Mouse (Mus musculus): ENCODE data around the gene Ephb6. TPM values are rescaled to one million over a fixed set of nuclear protein-coding genes. Genes with fewer than 3 reads are reported as not detected.

Gene Ephb6
- polyA plus RNA-seq, 1 experiment from 2014 or later: 11.9 TPM

DNA sequence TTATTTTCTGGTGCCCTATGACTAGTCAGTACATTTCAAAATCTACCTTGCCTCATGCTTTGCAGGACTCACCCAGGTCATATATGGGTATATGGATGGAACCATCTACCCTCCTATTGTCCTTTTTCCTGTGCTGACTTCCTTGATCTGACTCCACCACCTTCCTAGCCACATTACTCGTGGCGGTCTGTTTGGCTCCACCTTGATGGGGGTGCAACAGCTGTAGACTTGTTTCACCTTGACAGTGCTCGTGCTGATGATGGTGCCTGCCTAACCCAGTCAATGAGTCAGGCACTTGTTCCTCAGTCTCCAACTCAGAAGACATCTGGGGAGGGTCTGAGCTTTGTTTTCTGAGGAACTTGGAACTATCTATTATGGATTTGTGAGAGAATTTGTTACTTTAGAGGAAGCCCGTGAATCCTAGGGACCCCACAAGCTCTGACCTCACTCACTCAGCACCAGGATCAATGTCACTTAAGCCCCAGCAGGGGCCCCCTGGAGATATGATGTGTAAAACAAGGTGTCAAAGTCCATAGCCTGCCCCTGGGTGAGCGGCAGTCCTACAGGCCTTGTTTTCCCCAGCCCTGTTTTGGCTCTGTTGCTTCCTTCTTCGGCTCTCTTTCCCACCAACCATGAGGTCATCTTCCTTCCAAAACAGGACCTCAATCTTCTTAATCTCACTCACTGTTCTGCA, 36.0 kb downstream of the Ephb6 start:
- Histone ChIP-seq H3K27me3 (ENCODE audit: insufficient read depth, low read length) (no peaks in the 10 kb centered on the region), H3K4me1 (replicated peaks; ENCODE audit: insufficient read depth, low read length) (no peaks in the 10 kb centered on the region), H3K9ac (ENCODE audit: low read depth, low read length) (no peak overlapping the region), H3K9me3 (replicated peaks; ENCODE audit: low read length) (no peaks in the 10 kb centered on the region), H3K4me3 (replicated peaks; ENCODE audit: low read depth, low read length) (no peak overlapping the region), H3K4me2 (ENCODE audit: low read length) (no peak overlapping the region), H3K36me3 (ENCODE audit: insufficient read depth, low read length) (no peaks in the 10 kb centered on the region), H3K27ac (no peak overlapping the region)
- no peak for ATAC-seq (replicated peaks; ENCODE audit: low FRiP score, low read depth)
- 82% methylated on average over 6 of the region's 6 CpGs for WGBS
- TF ChIP-seq CTCF (IDR thresholded peaks at IDR 0.05; ENCODE audit: low read depth): no peak
- DNase-seq (ENCODE audit: low spot score): no peak

- Histone ChIP-seq H3K9me3 (replicated peaks; ENCODE audit: low read length) (no peaks in the 10 kb centered on the region), H3K9ac (ENCODE audit: low read depth, low read length) (no peak overlapping the region), H3K27me3 (ENCODE audit: insufficient read depth, low read length) (no peaks in the 10 kb centered on the region), H3K4me3 (replicated peaks; ENCODE audit: low read depth, low read length) (no peak overlapping the region), H3K36me3 (ENCODE audit: insufficient read depth, low read length) (no peaks in the 10 kb centered on the region), H3K27ac (no peak overlapping the region), H3K4me1 (replicated peaks; ENCODE audit: insufficient read depth, low read length) (no peaks in the 10 kb centered on the region), H3K4me2 (ENCODE audit: low read length) (no peak overlapping the region)
- no peak for DNase-seq (ENCODE audit: low spot score)
- TF ChIP-seq CTCF (IDR thresholded peaks at IDR 0.05; ENCODE audit: low read depth): no peak
- no peak for ATAC-seq (replicated peaks; ENCODE audit: low FRiP score, low read depth)
- 75% methylated on average over 4 of the region's 4 CpGs for WGBS
Observed at GRCm38 (mm10) chr6:41642765-41643164, 37.5 kb downstream of the Ephb6 start.

DNA sequence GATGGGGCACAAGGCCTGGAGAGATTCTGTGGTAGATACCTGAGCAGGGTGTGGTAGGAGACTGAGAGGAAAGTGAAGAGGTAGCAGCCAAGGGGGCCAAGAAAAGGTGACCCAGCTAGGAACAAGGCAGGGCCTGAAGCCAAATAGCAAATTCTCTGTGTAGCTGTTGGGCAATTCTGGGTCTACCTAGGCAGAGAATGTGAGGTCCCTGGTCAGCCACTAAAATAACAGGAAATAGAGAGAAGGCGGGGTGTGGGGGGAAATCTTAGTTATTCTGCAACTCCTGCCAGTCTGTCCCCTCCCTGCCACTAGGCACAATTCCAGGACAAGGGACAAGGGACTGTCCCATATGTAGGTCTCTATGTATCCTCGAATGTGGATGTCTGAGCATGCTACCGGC, 37.9 kb downstream of the Ephb6 start:
- no peak for TF ChIP-seq CTCF (IDR thresholded peaks at IDR 0.05; ENCODE audit: low read depth)
- Histone ChIP-seq H3K4me1 (replicated peaks; ENCODE audit: insufficient read depth, low read length) (no peaks in the 10 kb centered on the region), H3K36me3 (ENCODE audit: insufficient read depth, low read length) (no peaks in the 10 kb centered on the region), H3K27ac (no peak overlapping the region), H3K4me2 (ENCODE audit: low read length) (no peak overlapping the region), H3K9me3 (replicated peaks; ENCODE audit: low read length) (no peaks in the 10 kb centered on the region), H3K27me3 (ENCODE audit: insufficient read depth, low read length) (no peaks in the 10 kb centered on the region), H3K9ac (ENCODE audit: low read depth, low read length) (no peak overlapping the region), H3K4me3 (replicated peaks; ENCODE audit: low read depth, low read length) (no peak overlapping the region)
- no peak for DNase-seq (ENCODE audit: low spot score)
- WGBS: 86% methylated on average over 3 of the region's 3 CpGs
- ATAC-seq (replicated peaks; ENCODE audit: low FRiP score, low read depth): no peak

DNA sequence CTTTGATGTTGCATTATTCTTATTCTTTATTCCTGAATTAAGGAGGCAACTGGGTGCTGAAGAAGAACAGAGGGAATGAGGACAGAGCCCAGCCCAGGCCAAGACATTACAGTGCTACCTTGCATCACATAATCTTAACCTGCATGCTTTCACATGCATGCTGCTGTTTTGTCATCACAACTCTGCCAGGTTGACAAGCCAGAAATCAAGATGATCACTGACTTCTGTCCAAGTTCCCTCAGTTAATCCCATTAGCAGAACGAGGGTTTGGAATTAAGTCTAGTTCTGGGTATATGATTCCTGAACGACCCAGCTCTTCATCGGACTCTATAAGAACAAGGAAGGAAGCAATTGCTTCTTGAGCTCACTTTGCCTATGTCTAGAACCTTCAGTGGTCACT, 40.9 kb downstream of the Ephb6 start:
- ATAC-seq (replicated peaks; ENCODE audit: low FRiP score, low read depth): no peak

DNA sequence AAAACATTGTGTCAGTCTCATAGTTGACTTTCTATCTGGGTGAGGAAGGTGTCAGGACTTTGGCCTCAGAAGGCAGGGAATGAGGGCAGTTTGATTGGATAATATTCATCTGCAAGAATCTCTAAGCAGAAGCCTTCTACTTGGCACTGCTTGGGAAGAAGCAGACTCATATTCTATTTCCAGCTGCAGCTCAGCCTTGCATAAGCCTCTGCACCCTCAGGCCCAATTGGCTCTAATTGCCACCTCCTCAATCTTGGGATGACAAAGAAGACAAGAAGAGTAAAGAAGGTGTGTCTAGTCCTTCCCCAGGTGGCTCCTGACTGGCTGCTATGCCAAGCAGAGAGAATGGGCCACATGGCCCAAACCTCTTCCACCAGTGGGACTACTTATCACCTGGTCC, 41.4 kb downstream of the Ephb6 start:
- ATAC-seq (replicated peaks; ENCODE audit: low FRiP score, low read depth) (no peak), DNase-seq (ENCODE audit: low spot score) (no peak)
- no peaks in the 10 kb centered on the region for H3K27me3 ChIP-seq (ENCODE audit: insufficient read depth, low read length)
- H3K4me1 ChIP-seq (replicated peaks; ENCODE audit: insufficient read depth, low read length): no peaks in the 10 kb centered on the region
- H3K27ac ChIP-seq: no peak overlapping the region
- H3K9ac ChIP-seq (ENCODE audit: low read depth, low read length): no peak overlapping the region
- TF ChIP-seq CTCF (IDR thresholded peaks at IDR 0.05; ENCODE audit: low read depth): no peak
- no peaks in the 10 kb centered on the region for H3K9me3 ChIP-seq (replicated peaks; ENCODE audit: low read length)
- no peak overlapping the region for H3K4me3 ChIP-seq (replicated peaks; ENCODE audit: low read depth, low read length)
- H3K36me3 ChIP-seq (ENCODE audit: insufficient read depth, low read length): no peaks in the 10 kb centered on the region
- no peak overlapping the region for H3K4me2 ChIP-seq (ENCODE audit: low read length)

More for the DNA sequence above, 40.9 kb downstream of the Ephb6 start:
- DNase-seq (ENCODE audit: low spot score): no peak
- no peak overlapping the region for H3K4me3 ChIP-seq (replicated peaks; ENCODE audit: low read depth, low read length)
- no peaks in the 10 kb centered on the region for H3K36me3 ChIP-seq (ENCODE audit: insufficient read depth, low read length)
- H3K4me1 ChIP-seq (replicated peaks; ENCODE audit: insufficient read depth, low read length): no peaks in the 10 kb centered on the region
- no peak for TF ChIP-seq CTCF (IDR thresholded peaks at IDR 0.05; ENCODE audit: low read depth)
- 87% methylated on average over 3 of the region's 3 CpGs for WGBS
- no peak overlapping the region for H3K4me2 ChIP-seq (ENCODE audit: low read length)
- H3K9me3 ChIP-seq (replicated peaks; ENCODE audit: low read length): no peaks in the 10 kb centered on the region
- no peak overlapping the region for H3K27ac ChIP-seq
- H3K9ac ChIP-seq (ENCODE audit: low read depth, low read length): no peak overlapping the region
- H3K27me3 ChIP-seq (ENCODE audit: insufficient read depth, low read length): no peaks in the 10 kb centered on the region

DNA sequence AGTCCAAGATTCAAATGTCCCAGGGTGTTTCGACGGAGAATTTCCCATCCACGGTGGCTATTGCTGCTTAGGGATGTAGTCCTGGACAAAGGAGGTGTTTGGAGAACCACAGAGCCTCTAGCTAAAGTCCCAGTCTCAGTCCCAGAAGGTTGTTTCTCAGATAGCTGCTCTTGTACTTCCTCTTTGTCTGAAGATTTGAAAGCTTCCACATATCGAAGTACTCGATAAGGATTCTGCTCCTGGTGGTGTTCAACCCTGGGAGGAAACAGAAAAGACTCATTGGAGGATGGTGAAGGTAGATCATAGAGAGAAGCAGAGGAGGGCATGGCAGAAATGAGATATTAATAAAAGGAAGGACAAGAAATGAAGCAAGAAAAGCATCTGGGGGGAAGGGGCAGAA, 47.9 kb downstream of the Ephb6 start:
- no peak overlapping the region for H3K27ac ChIP-seq
- WGBS: 90% methylated on average over 5 of the region's 5 CpGs
- DNase-seq (ENCODE audit: low spot score): no peak
- no peak for TF ChIP-seq CTCF (IDR thresholded peaks at IDR 0.05; ENCODE audit: low read depth)
- H3K4me1 ChIP-seq (replicated peaks; ENCODE audit: insufficient read depth, low read length): no peaks in the 10 kb centered on the region
- H3K4me3 ChIP-seq (replicated peaks; ENCODE audit: low read depth, low read length): no peak overlapping the region
- H3K9ac ChIP-seq (ENCODE audit: low read depth, low read length): no peak overlapping the region
- no peaks in the 10 kb centered on the region for H3K36me3 ChIP-seq (ENCODE audit: insufficient read depth, low read length)
- H3K27me3 ChIP-seq (ENCODE audit: insufficient read depth, low read length): no peaks in the 10 kb centered on the region
- no peak for ATAC-seq (replicated peaks; ENCODE audit: low FRiP score, low read depth)
- no peak overlapping the region for H3K4me2 ChIP-seq (ENCODE audit: low read length)
- H3K9me3 ChIP-seq (replicated peaks; ENCODE audit: low read length): no peaks in the 10 kb centered on the region

GRCm38 (mm10) chr6:41654648-41655047, 49.4 kb downstream of the Ephb6 start:
- H3K27ac ChIP-seq: no peak overlapping the region
- H3K9me3 ChIP-seq (replicated peaks; ENCODE audit: low read length): no peaks in the 10 kb centered on the region
- ATAC-seq (replicated peaks; ENCODE audit: low FRiP score, low read depth) (no peak), DNase-seq (ENCODE audit: low spot score) (no peak)
- H3K4me2 ChIP-seq (ENCODE audit: low read length): no peak overlapping the region
- no peaks in the 10 kb centered on the region for H3K4me1 ChIP-seq (replicated peaks; ENCODE audit: insufficient read depth, low read length)
- no peak overlapping the region for H3K9ac ChIP-seq (ENCODE audit: low read depth, low read length)
- H3K4me3 ChIP-seq (replicated peaks; ENCODE audit: low read depth, low read length): no peak overlapping the region
- H3K36me3 ChIP-seq (ENCODE audit: insufficient read depth, low read length): no peaks in the 10 kb centered on the region
- no peak for TF ChIP-seq CTCF (IDR thresholded peaks at IDR 0.05; ENCODE audit: low read depth)
- 82% methylated on average over 8 of the region's 8 CpGs for WGBS
- H3K27me3 ChIP-seq (ENCODE audit: insufficient read depth, low read length): no peaks in the 10 kb centered on the region
